Comparison of ENCODE assay signal across 24 mouse cellular contexts in the genomic region with DNA sequence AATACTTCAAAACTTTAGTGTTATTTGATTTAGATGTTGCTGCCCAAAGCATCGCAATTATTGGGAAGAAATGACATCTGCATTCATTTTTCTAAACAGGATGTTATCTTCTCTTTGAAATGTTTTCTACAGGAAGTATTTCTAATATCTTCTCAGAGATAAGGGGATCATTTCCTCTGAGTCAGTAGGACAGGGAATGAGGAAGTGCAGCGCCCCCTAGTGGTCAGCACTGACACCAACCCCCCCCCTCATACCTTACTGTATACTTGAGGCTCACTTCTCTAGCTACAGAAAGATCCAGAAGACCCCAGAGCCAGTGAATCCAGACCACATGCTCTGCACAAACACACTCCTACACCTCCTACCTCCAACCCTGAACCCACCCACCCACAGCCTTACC.
A peak's percentile ranks its signal among the peaks of the same experiment; 100 is the strongest.
DNase-seq lines count a peak whose midpoint lies in the region; ATAC-seq and TF ChIP-seq lines count a peak whose summit lies in the region.
"Had no signal": no experiment of that assay in that cellular context is flagged by ENCODE, and none has a peak within 500 bp of the region (broad histone marks: within the 10 kb centered on the region; RNA-seq: fewer than 3 reads in every experiment).

No protein-coding gene starts in this region.

- H3K9me3 ChIP-seq in kidney, postnatal 0 days (replicated peaks; ENCODE audit: low read length): no peaks in the 10 kb centered on the region
- H3K9me3 ChIP-seq in midbrain, postnatal 0 days (ENCODE audit: low read length): no peaks in the 10 kb centered on the region
- H3K9me3 ChIP-seq in midbrain, embryonic 15.5 days: no peaks in the 10 kb centered on the region
- H3K9me3 ChIP-seq: forebrain, embryonic 10.5 days; heart, embryonic 10.5 days; hindbrain, embryonic 15.5 days; intestine, embryonic 15.5 days; limb, embryonic 13.5 days; midbrain, embryonic 10.5 days; neural tube, embryonic 15.5 days; stomach, embryonic 15.5 days had no signal

- H3K36me3 ChIP-seq in kidney, postnatal 0 days (ENCODE audit: insufficient read depth, low read length): no peaks in the 10 kb centered on the region
- H3K36me3 ChIP-seq in midbrain, postnatal 0 days (ENCODE audit: insufficient read depth, low read length): no peaks in the 10 kb centered on the region
- no peaks in the 10 kb centered on the region for H3K36me3 ChIP-seq in midbrain, embryonic 15.5 days (replicated peaks)
- H3K36me3 ChIP-seq: forebrain, embryonic 10.5 days; heart, embryonic 10.5 days; hindbrain, embryonic 15.5 days; intestine, embryonic 15.5 days; limb, embryonic 13.5 days; midbrain, embryonic 10.5 days; neural tube, embryonic 15.5 days; stomach, embryonic 15.5 days had no signal

- H3K9ac ChIP-seq in kidney, postnatal 0 days (ENCODE audit: low read depth, low read length): no peak overlapping the region
- H3K9ac ChIP-seq in midbrain, postnatal 0 days (replicated peaks; ENCODE audit: low read length, poor library complexity, severe bottlenecking): no peak overlapping the region
- H3K9ac ChIP-seq in midbrain, embryonic 15.5 days: no peak overlapping the region
- H3K9ac ChIP-seq: hindbrain, embryonic 15.5 days; intestine, embryonic 15.5 days; limb, embryonic 13.5 days; neural tube, embryonic 15.5 days; stomach, embryonic 15.5 days had no signal

- no peak overlapping the region for H3K27ac ChIP-seq in kidney, postnatal 0 days
- no peak overlapping the region for H3K27ac ChIP-seq in midbrain, postnatal 0 days (ENCODE audit: low read depth, low read length)
- H3K27ac ChIP-seq in midbrain, embryonic 15.5 days: no peak overlapping the region
- H3K27ac ChIP-seq: forebrain, embryonic 10.5 days; heart, embryonic 10.5 days; hindbrain, embryonic 15.5 days; intestine, embryonic 15.5 days; limb, embryonic 13.5 days; midbrain, embryonic 10.5 days; neural tube, embryonic 15.5 days; stomach, embryonic 15.5 days had no signal

- no peak for ATAC-seq in kidney, postnatal 0 days (replicated peaks; ENCODE audit: low FRiP score, low read depth)
- no peak for ATAC-seq in midbrain, postnatal 0 days (ENCODE audit: low FRiP score)
- no peak for ATAC-seq in midbrain, embryonic 15.5 days (replicated peaks)
- ATAC-seq: activated CD4-positive, CD25-positive, alpha-beta regulatory T cell, adult 4 months; intestine, embryonic 15.5 days had no signal

- 61% methylated on average over 2 of the region's 2 CpGs for WGBS in kidney, postnatal 0 days
- 55% methylated on average over 2 of the region's 2 CpGs for WGBS in midbrain, postnatal 0 days
- WGBS in midbrain, embryonic 15.5 days: 49% methylated on average over 2 of the region's 2 CpGs

- H3K4me1 ChIP-seq in kidney, postnatal 0 days (replicated peaks; ENCODE audit: insufficient read depth, low read length): no peaks in the 10 kb centered on the region
- H3K4me1 ChIP-seq in midbrain, postnatal 0 days (ENCODE audit: insufficient read depth, low read length): no peaks in the 10 kb centered on the region
- no peaks in the 10 kb centered on the region for H3K4me1 ChIP-seq in midbrain, embryonic 15.5 days
- H3K4me1 ChIP-seq: forebrain, embryonic 10.5 days; heart, embryonic 10.5 days; hindbrain, embryonic 15.5 days; intestine, embryonic 15.5 days; limb, embryonic 13.5 days; midbrain, embryonic 10.5 days; neural tube, embryonic 15.5 days; stomach, embryonic 15.5 days had no signal

- TF ChIP-seq CTCF in kidney, postnatal 0 days (IDR thresholded peaks at IDR 0.05; ENCODE audit: low read depth): peak; percentile 24; the same call in 1 of the 2 replicates
- TF ChIP-seq CTCF in midbrain, postnatal 0 days (IDR thresholded peaks at IDR 0.05): peak; percentile 30

- peak; percentile 12 for DNase-seq in adrenal gland, postnatal 14 days
- no peak for DNase-seq in adrenal gland, postnatal 4 days (ENCODE audit: low spot score in 2 of 2)
- no peak for DNase-seq in kidney, postnatal 0 days (ENCODE audit: low spot score)
- no peak for DNase-seq in kidney, adult 11 months
- DNase-seq in midbrain, postnatal 0 days (ENCODE audit: low spot score): no peak
- no peak for DNase-seq in gastrocnemius, adult 8-10 months (ENCODE audit: low spot score in 2 of 2)
- DNase-seq in kidney, postnatal 25 days: no peak
- DNase-seq: cerebellum, adult 18-20 months; cerebellum, postnatal 14 days; heart, postnatal 4 days; kidney, postnatal 4 days; lung, adult 18-20 months; lung, postnatal 10 days; right cerebral cortex, adult 18-20 months had no signal

- no peak overlapping the region for H3K4me3 ChIP-seq in kidney, postnatal 0 days (replicated peaks; ENCODE audit: low read depth, low read length)
- no peak overlapping the region for H3K4me3 ChIP-seq in midbrain, postnatal 0 days (ENCODE audit: low read depth, low read length)
- no peak overlapping the region for H3K4me3 ChIP-seq in midbrain, embryonic 15.5 days
- H3K4me3 ChIP-seq: forebrain, embryonic 10.5 days; heart, embryonic 10.5 days; hindbrain, embryonic 15.5 days; intestine, embryonic 15.5 days; limb, embryonic 13.5 days; midbrain, embryonic 10.5 days; neural tube, embryonic 15.5 days; stomach, embryonic 15.5 days had no signal

- no peak overlapping the region for H3K4me2 ChIP-seq in kidney, postnatal 0 days (ENCODE audit: low read length)
- H3K4me2 ChIP-seq in midbrain, postnatal 0 days (ENCODE audit: low read depth, low read length, poor library complexity, severe bottlenecking): no peak overlapping the region
- H3K4me2 ChIP-seq in midbrain, embryonic 15.5 days: no peak overlapping the region
- H3K4me2 ChIP-seq: hindbrain, embryonic 15.5 days; intestine, embryonic 15.5 days; limb, embryonic 13.5 days; neural tube, embryonic 15.5 days; stomach, embryonic 15.5 days had no signal

- no peaks in the 10 kb centered on the region for H3K27me3 ChIP-seq in kidney, postnatal 0 days (ENCODE audit: insufficient read depth, low read length)
- H3K27me3 ChIP-seq in midbrain, postnatal 0 days (ENCODE audit: insufficient read depth, low read length): no peaks in the 10 kb centered on the region
- no peaks in the 10 kb centered on the region for H3K27me3 ChIP-seq in midbrain, embryonic 15.5 days (replicated peaks)
- H3K27me3 ChIP-seq: intestine, embryonic 15.5 days; limb, embryonic 13.5 days; neural tube, embryonic 15.5 days; stomach, embryonic 15.5 days had no signal
